Mouse (Mus musculus) liver, adult (tissue): ENCODE measurements at regions not wholly inside any gene's neighbourhood (a gene's known extent, or its start where the extent isn't known, plus 50 kb on each side); places are given as distances from the start of the nearest gene placed in this dataset.

Source experiments
- GATA4 ChIP-seq: IDR thresholded peaks from 2 replicates; pipeline ENCODE4 v1.6.1; 2014; ENCODE audit warnings: mild to moderate bottlenecking, low read length; ENCODE audit not compliant: insufficient replicate concordance

DNA sequence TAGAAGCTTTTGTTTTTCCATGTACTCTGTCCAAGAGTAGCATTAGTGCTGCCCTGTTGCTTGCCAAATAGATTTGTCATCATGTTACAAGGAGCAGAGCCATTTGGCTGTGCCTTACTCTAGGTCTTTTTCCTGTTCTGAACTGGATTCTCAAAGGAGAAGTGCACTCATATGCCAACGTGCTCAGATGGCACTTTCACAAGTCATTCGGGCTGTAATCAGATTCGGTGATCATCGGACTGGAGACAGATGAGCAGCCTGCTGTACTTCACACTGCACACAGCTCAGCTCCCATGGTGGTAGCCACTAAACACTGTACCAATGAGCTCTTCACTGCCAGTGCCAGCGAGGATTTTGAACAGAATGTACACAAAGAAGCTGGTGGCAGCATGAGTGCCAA lies 421.1 kb downstream of the Frk start:
- TF ChIP-seq GATA4: no peak

DNA sequence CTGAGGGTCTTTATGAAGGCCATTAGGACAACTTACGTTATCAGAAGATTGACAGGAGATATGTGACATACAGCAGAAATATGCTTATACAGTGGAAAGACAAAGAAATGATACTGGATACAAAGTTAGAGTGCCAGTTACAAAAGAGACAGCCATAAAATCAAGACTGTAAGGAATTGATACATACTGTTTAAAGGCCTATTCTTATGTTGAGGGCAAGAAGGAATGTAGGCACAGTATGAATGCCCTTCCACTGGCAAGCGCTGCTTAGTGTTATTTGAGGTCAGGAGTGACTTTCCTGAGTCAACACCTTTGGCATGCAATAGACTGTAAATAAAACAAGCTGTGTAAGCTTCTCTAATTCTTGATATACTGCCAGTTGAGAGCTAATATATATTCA lies 421.5 kb downstream of the Frk start:
- TF ChIP-seq GATA4: no peak

DNA sequence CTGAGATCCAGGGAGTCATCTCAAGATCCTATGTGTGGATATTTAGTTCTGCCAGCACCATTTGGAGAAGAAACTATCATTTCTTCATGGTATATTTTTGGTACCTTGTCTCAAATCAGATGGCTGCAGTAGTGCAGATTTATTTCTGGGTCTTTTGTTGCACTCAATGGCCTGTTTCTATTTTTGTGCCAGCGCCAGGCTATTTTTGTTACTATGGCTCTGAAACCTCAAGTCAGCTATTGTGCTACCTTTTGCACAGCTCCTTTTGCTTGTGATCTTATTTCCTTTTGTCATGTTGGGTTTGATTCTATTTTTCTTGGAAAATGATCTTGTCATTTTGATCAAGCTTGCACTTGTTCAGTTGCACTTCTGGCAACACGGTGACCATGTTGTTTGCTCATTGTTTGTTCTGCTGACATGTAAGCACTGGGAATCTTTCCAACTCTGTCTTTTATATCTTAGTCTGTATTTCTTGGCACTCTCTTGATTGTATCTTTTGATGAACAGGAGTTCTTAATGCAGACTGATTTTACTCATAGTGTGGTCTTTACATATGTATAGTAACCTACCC lies 429.0 kb downstream of the Frk start:
- TF ChIP-seq GATA4: no peak
